Mouse (Mus musculus) C2C12 (cell line): Measurements from ENCODE around the gene Syne2. TPM values are rescaled to one million over a fixed set of nuclear protein-coding genes. Genes with fewer than 3 reads are reported as not detected.

Experiments used
- H3K27me3 ChIP-seq: one replicate; pipeline ENCODE4 v1.6.1; 2011; ENCODE audit not compliant: control insufficient read depth, insufficient read depth, insufficient read length
- H3K36me3 ChIP-seq: one replicate; pipeline ENCODE4 v1.6.1; 2011; ENCODE audit not compliant: control insufficient read depth, insufficient read depth
- H3K4me3 ChIP-seq: one replicate; pipeline ENCODE4 v1.5.1; 2011; ENCODE audit warnings: mild to moderate bottlenecking, control low read depth; ENCODE audit not compliant: poor library complexity, insufficient read depth, severe bottlenecking
- H3K79me2 ChIP-seq: one replicate; pipeline ENCODE4 v1.6.1; 2011; ENCODE audit not compliant: control insufficient read depth, insufficient read depth
- H3K79me3 ChIP-seq: one replicate; pipeline ENCODE4 v1.6.1; 2011; ENCODE audit warnings: low read depth, control low read depth
- H3ac ChIP-seq: one replicate; pipeline ENCODE3; 2011; ENCODE audit warnings: low read depth; ENCODE audit not compliant: control insufficient read depth, insufficient read length
- CEBPB ChIP-seq: IDR thresholded peaks from one replicate; pipeline ENCODE4 v1.6.1; 2011; ENCODE audit warnings: low read depth, mild to moderate bottlenecking, control low read depth, moderate library complexity
- CTCF ChIP-seq: IDR thresholded peaks from one replicate; pipeline ENCODE4 v1.5.1; 2011; ENCODE audit not compliant: control insufficient read depth, insufficient read depth, insufficient read length
- FOSL1 ChIP-seq: IDR thresholded peaks from one replicate; pipeline ENCODE4 v1.8.0; 2011; ENCODE audit warnings: mild to moderate bottlenecking, low read length; ENCODE audit not compliant: poor library complexity, insufficient read depth, severe bottlenecking
- MAX ChIP-seq: IDR thresholded peaks from one replicate; pipeline ENCODE4 v1.6.1; 2011; ENCODE audit warnings: mild to moderate bottlenecking, control low read depth
- MYOD1 ChIP-seq: IDR thresholded peaks from one replicate; pipeline ENCODE4 v1.6.1; 2011; ENCODE audit warnings: low read depth; ENCODE audit not compliant: control insufficient read depth, insufficient read length
- MYOG ChIP-seq: IDR thresholded peaks from one replicate; pipeline ENCODE4 v1.6.1; 2011; ENCODE audit not compliant: control insufficient read depth, insufficient read length; ENCODE audit errors: extremely low read depth
- USF1 ChIP-seq: IDR thresholded peaks from one replicate; pipeline ENCODE4 v1.6.1; 2011; ENCODE audit warnings: low read depth, mild to moderate bottlenecking, control low read depth, moderate library complexity
- polyA plus RNA-seq: library from polyadenylated mRNA; unstranded; fragments of >200 nt; fragmentation: generic; extraction: Trizol; gene quantifications from one replicate; pipeline ENCODE4 v1.2.1, GENCODE M21; 2012; ENCODE audit warnings: missing spikeins

Syne2 gene
- polyA plus RNA-seq, 1 experiment: 5.3 TPM

- no peaks in the 10 kb centered on the region for H3K27me3 ChIP-seq
- H3K4me3 ChIP-seq: no peak overlapping the region
- no peak for TF ChIP-seq MYOG
- no peak for TF ChIP-seq USF1
- TF ChIP-seq FOSL1: no peak
- TF ChIP-seq CTCF: no peak
- TF ChIP-seq CEBPB: no peak
- TF ChIP-seq MYOD1: no peak
- TF ChIP-seq MAX: no peak
- no peak overlapping the region for H3ac ChIP-seq
- H3K79me2 ChIP-seq: no peaks in the 10 kb centered on the region
- peaks cover 16% of the 10 kb centered on the region for H3K36me3 ChIP-seq
- no peaks in the 10 kb centered on the region for H3K79me3 ChIP-seq
Observed at GRCm38 (mm10) chr12:75918415-75918814, 100.5 kb downstream of the Syne2 start.

GRCm38 (mm10) chr12:75918914-75919313 lies 101.0 kb downstream of the Syne2 start:
- H3K79me2 ChIP-seq: no peaks in the 10 kb centered on the region
- peaks cover 14% of the 10 kb centered on the region for H3K36me3 ChIP-seq
- H3K79me3 ChIP-seq: no peaks in the 10 kb centered on the region
- no peaks in the 10 kb centered on the region for H3K27me3 ChIP-seq
- H3ac ChIP-seq: no peak overlapping the region
- no peak for TF ChIP-seq CEBPB
- TF ChIP-seq MYOD1: no peak
- TF ChIP-seq FOSL1: no peak
- TF ChIP-seq MAX: no peak
- no peak for TF ChIP-seq MYOG
- no peak for TF ChIP-seq USF1
- no peak for TF ChIP-seq CTCF
- no peak overlapping the region for H3K4me3 ChIP-seq

- Histone ChIP-seq H3K4me3 (no peak overlapping the region), H3K79me2 (no peaks in the 10 kb centered on the region), H3K36me3 (peaks cover 4% of the 10 kb centered on the region), H3K27me3 (no peaks in the 10 kb centered on the region), H3ac (no peak overlapping the region), H3K79me3 (no peaks in the 10 kb centered on the region)
- no peak for TF ChIP-seq MAX
- TF ChIP-seq FOSL1: no peak
- TF ChIP-seq MYOG: no peak
- no peak for TF ChIP-seq MYOD1
- TF ChIP-seq CTCF: no peak
- TF ChIP-seq CEBPB: no peak
- TF ChIP-seq USF1: no peak
Observed at GRCm38 (mm10) chr12:75922900-75923299, 105.0 kb downstream of the Syne2 start.

GRCm38 (mm10) chr12:75924852-75925251 lies 106.9 kb downstream of the Syne2 start:
- TF ChIP-seq CEBPB: no peak
- no peak for TF ChIP-seq USF1
- Histone ChIP-seq H3K36me3 (peaks cover 14% of the 10 kb centered on the region), H3ac (no peak overlapping the region), H3K4me3 (no peak overlapping the region), H3K79me3 (no peaks in the 10 kb centered on the region), H3K79me2 (no peaks in the 10 kb centered on the region), H3K27me3 (no peaks in the 10 kb centered on the region)

- no peaks in the 10 kb centered on the region for H3K27me3 ChIP-seq
- H3K79me3 ChIP-seq: no peaks in the 10 kb centered on the region
- no peak for TF ChIP-seq CTCF
- no peak for TF ChIP-seq MAX
- TF ChIP-seq MYOG: no peak
- TF ChIP-seq USF1: no peak
- no peak for TF ChIP-seq CEBPB
- no peak for TF ChIP-seq FOSL1
- TF ChIP-seq MYOD1: no peak
- no peak overlapping the region for H3ac ChIP-seq
- no peak overlapping the region for H3K4me3 ChIP-seq
- no peaks in the 10 kb centered on the region for H3K79me2 ChIP-seq
- H3K36me3 ChIP-seq: peaks cover 14% of the 10 kb centered on the region
Observed at GRCm38 (mm10) chr12:75927596-75927995, 109.7 kb downstream of the Syne2 start.

GRCm38 (mm10) chr12:75933561-75933960 lies 115.6 kb downstream of the Syne2 start:
- no peaks in the 10 kb centered on the region for H3K79me3 ChIP-seq
- H3K79me2 ChIP-seq: no peaks in the 10 kb centered on the region
- no peak overlapping the region for H3K4me3 ChIP-seq
- H3ac ChIP-seq: no peak overlapping the region
- H3K27me3 ChIP-seq: no peaks in the 10 kb centered on the region
- TF ChIP-seq MAX (no peak), CEBPB (no peak), MYOG (no peak), MYOD1 (no peak), FOSL1 (no peak), CTCF (no peak), USF1 (no peak)
- H3K36me3 ChIP-seq: peaks cover 16% of the 10 kb centered on the region
